Mouse (Mus musculus): ENCODE measurements at regions not wholly inside any gene's neighbourhood (a gene's known extent, or its start where the extent isn't known, plus 50 kb on each side); places are given as distances from the start of the nearest gene placed in this dataset.
A peak's percentile ranks its signal among the peaks of the same experiment; 100 is the strongest.
"Not testable (repeated sequence)": the region's sequence is repeated elsewhere in the genome, so short reads cannot be mapped to it uniquely, and the experiment has no call there.

- WGBS: 0% methylated on average over 1 of the region's 1 CpGs
These were observed 65.7 kb upstream of the Col1a1 start for GRCm38 (mm10) chr11:94870341-94870740.

GRCm38 (mm10) chr11:94869866-94870265 lies 66.2 kb upstream of the Col1a1 start:
- not testable (repeated sequence) for H3K27ac ChIP-seq (ENCODE audit: low read depth, low read length); DNase-seq (ENCODE audit: low spot score); H3K4me2 ChIP-seq; H3K9me3 ChIP-seq (ENCODE audit: control insufficient read depth, low read length); H3K4me3 ChIP-seq (ENCODE audit: low read depth, low read length); ATAC-seq (replicated peaks; ENCODE audit: low FRiP score); H3K9ac ChIP-seq (ENCODE audit: low read depth, low read length); H3K36me3 ChIP-seq (ENCODE audit: control insufficient read depth, insufficient read depth, low read length); H3K4me1 ChIP-seq (replicated peaks; ENCODE audit: control insufficient read depth, insufficient read depth, low read length)
- 21% methylated on average over 4 of the region's 4 CpGs for WGBS
- H3K27me3 ChIP-seq (replicated peaks; ENCODE audit: control insufficient read depth, insufficient read depth, low read length): peaks cover 28% of the 10 kb centered on the region

More at GRCm38 (mm10) chr11:94870341-94870740, 65.7 kb upstream of the Col1a1 start:
- no peak overlapping the region for H3K27ac ChIP-seq (ENCODE audit: low read depth, low read length)
- peaks cover 32% of the 10 kb centered on the region for H3K27me3 ChIP-seq (replicated peaks; ENCODE audit: control insufficient read depth, insufficient read depth, low read length)
- no peak overlapping the region for H3K4me3 ChIP-seq (ENCODE audit: low read depth, low read length)
- H3K9me3 ChIP-seq (ENCODE audit: control insufficient read depth, low read length): no peaks in the 10 kb centered on the region
- DNase-seq (ENCODE audit: low spot score): peak; percentile 56
- H3K9ac ChIP-seq (ENCODE audit: low read depth, low read length): no peak overlapping the region
- no peak for ATAC-seq (replicated peaks; ENCODE audit: low FRiP score)
- no peaks in the 10 kb centered on the region for H3K36me3 ChIP-seq (ENCODE audit: control insufficient read depth, insufficient read depth, low read length)
- H3K4me1 ChIP-seq (replicated peaks; ENCODE audit: control insufficient read depth, insufficient read depth, low read length): 0 out of 2 replicates have a peak, but pooled peaks cover 3% of the 10 kb centered on the region
- H3K4me2 ChIP-seq: no peak overlapping the region

GRCm38 (mm10) chr11:94866176-94866967 lies 69.7 kb upstream of the Col1a1 start:
- DNase-seq (ENCODE audit: low spot score) (peak; percentile 71), ATAC-seq (replicated peaks; ENCODE audit: low FRiP score) (no peak)
- Histone ChIP-seq H3K9ac (ENCODE audit: low read depth, low read length) (no peak overlapping the region), H3K27me3 (replicated peaks; ENCODE audit: control insufficient read depth, insufficient read depth, low read length) (peaks cover 3% of the 10 kb centered on the region; the same call in 1 of the 2 replicates), H3K4me3 (ENCODE audit: low read depth, low read length) (no peak overlapping the region), H3K36me3 (ENCODE audit: control insufficient read depth, insufficient read depth, low read length) (no peaks in the 10 kb centered on the region), H3K4me1 (replicated peaks; ENCODE audit: control insufficient read depth, insufficient read depth, low read length) (no peaks in the 10 kb centered on the region), H3K4me2 (no peak overlapping the region), H3K27ac (ENCODE audit: low read depth, low read length) (no peak overlapping the region), H3K9me3 (ENCODE audit: control insufficient read depth, low read length) (no peaks in the 10 kb centered on the region)
- WGBS: 16% methylated on average over 9 of the region's 9 CpGs

GRCm38 (mm10) chr11:94850129-94850528 lies 67.6 kb upstream of the Tmem92 start:
- Histone ChIP-seq H3K9ac (ENCODE audit: low read depth, low read length) (no peak overlapping the region), H3K4me1 (replicated peaks; ENCODE audit: control insufficient read depth, insufficient read depth, low read length) (no peaks in the 10 kb centered on the region), H3K4me3 (ENCODE audit: low read depth, low read length) (no peak overlapping the region), H3K9me3 (ENCODE audit: control insufficient read depth, low read length) (no peaks in the 10 kb centered on the region), H3K36me3 (ENCODE audit: control insufficient read depth, insufficient read depth, low read length) (no peaks in the 10 kb centered on the region), H3K27ac (ENCODE audit: low read depth, low read length) (no peak overlapping the region), H3K4me2 (no peak overlapping the region), H3K27me3 (replicated peaks; ENCODE audit: control insufficient read depth, insufficient read depth, low read length) (no peaks in the 10 kb centered on the region)
- WGBS: 80% methylated on average over 3 of the region's 3 CpGs
- no peak for ATAC-seq (replicated peaks; ENCODE audit: low FRiP score)
- no peak for DNase-seq (ENCODE audit: low spot score)

GRCm38 (mm10) chr11:94839133-94839532 lies 56.6 kb upstream of the Tmem92 start:
- no peaks in the 10 kb centered on the region for H3K9me3 ChIP-seq (ENCODE audit: control insufficient read depth, low read length)
- H3K4me2 ChIP-seq: no peak overlapping the region
- no peak overlapping the region for H3K4me3 ChIP-seq (ENCODE audit: low read depth, low read length)
- ATAC-seq (replicated peaks; ENCODE audit: low FRiP score) (no peak), DNase-seq (ENCODE audit: low spot score) (no peak)
- no peak overlapping the region for H3K27ac ChIP-seq (ENCODE audit: low read depth, low read length)
- H3K4me1 ChIP-seq (replicated peaks; ENCODE audit: control insufficient read depth, insufficient read depth, low read length): no peaks in the 10 kb centered on the region
- no peaks in the 10 kb centered on the region for H3K27me3 ChIP-seq (replicated peaks; ENCODE audit: control insufficient read depth, insufficient read depth, low read length)
- no peak overlapping the region for H3K9ac ChIP-seq (ENCODE audit: low read depth, low read length)
- no peaks in the 10 kb centered on the region for H3K36me3 ChIP-seq (ENCODE audit: control insufficient read depth, insufficient read depth, low read length)

- DNase-seq (ENCODE audit: low spot score) (no peak), ATAC-seq (replicated peaks; ENCODE audit: low FRiP score) (no peak)
- H3K9me3 ChIP-seq (ENCODE audit: control insufficient read depth, low read length): no peaks in the 10 kb centered on the region
- WGBS: 42% methylated on average over 3 of the region's 3 CpGs
- no peak overlapping the region for H3K4me3 ChIP-seq (ENCODE audit: low read depth, low read length)
- no peaks in the 10 kb centered on the region for H3K27me3 ChIP-seq (replicated peaks; ENCODE audit: control insufficient read depth, insufficient read depth, low read length)
- no peaks in the 10 kb centered on the region for H3K4me1 ChIP-seq (replicated peaks; ENCODE audit: control insufficient read depth, insufficient read depth, low read length)
- no peak overlapping the region for H3K9ac ChIP-seq (ENCODE audit: low read depth, low read length)
- no peaks in the 10 kb centered on the region for H3K36me3 ChIP-seq (ENCODE audit: control insufficient read depth, insufficient read depth, low read length)
- no peak overlapping the region for H3K27ac ChIP-seq (ENCODE audit: low read depth, low read length)
- H3K4me2 ChIP-seq: no peak overlapping the region
These were observed 55.6 kb upstream of the Tmem92 start for GRCm38 (mm10) chr11:94838140-94838539.

GRCm38 (mm10) chr11:94836347-94836746 lies 53.8 kb upstream of the Tmem92 start:
- Histone ChIP-seq H3K27ac (ENCODE audit: low read depth, low read length) (no peak overlapping the region), H3K4me2 (no peak overlapping the region), H3K4me3 (ENCODE audit: low read depth, low read length) (no peak overlapping the region), H3K9ac (ENCODE audit: low read depth, low read length) (no peak overlapping the region), H3K9me3 (ENCODE audit: control insufficient read depth, low read length) (no peaks in the 10 kb centered on the region), H3K4me1 (replicated peaks; ENCODE audit: control insufficient read depth, insufficient read depth, low read length) (no peaks in the 10 kb centered on the region), H3K36me3 (ENCODE audit: control insufficient read depth, insufficient read depth, low read length) (no peaks in the 10 kb centered on the region), H3K27me3 (replicated peaks; ENCODE audit: control insufficient read depth, insufficient read depth, low read length) (no peaks in the 10 kb centered on the region)
- DNase-seq (ENCODE audit: low spot score): no peak
- ATAC-seq (replicated peaks; ENCODE audit: low FRiP score): no peak

- Histone ChIP-seq H3K9me3 (ENCODE audit: control insufficient read depth, low read length) (no peaks in the 10 kb centered on the region), H3K27ac (ENCODE audit: low read depth, low read length) (no peak overlapping the region), H3K9ac (ENCODE audit: low read depth, low read length) (no peak overlapping the region), H3K27me3 (replicated peaks; ENCODE audit: control insufficient read depth, insufficient read depth, low read length) (no peaks in the 10 kb centered on the region; the same call in 1 of the 2 replicates), H3K4me2 (no peak overlapping the region), H3K36me3 (ENCODE audit: control insufficient read depth, insufficient read depth, low read length) (no peaks in the 10 kb centered on the region), H3K4me3 (ENCODE audit: low read depth, low read length) (no peak overlapping the region), H3K4me1 (replicated peaks; ENCODE audit: control insufficient read depth, insufficient read depth, low read length) (no peaks in the 10 kb centered on the region)
- 28% methylated on average over 13 of the region's 13 CpGs for WGBS
- DNase-seq (ENCODE audit: low spot score) (peak; percentile 55), ATAC-seq (replicated peaks; ENCODE audit: low FRiP score) (no peak)
These were observed 49.9 kb upstream of the Tmem92 start for GRCm38 (mm10) chr11:94832246-94832985.
